In genomic region chr17:69365049-69365448, GRCm38 (mm10) we compare ENCODE assay signal across 9 mouse cellular contexts. TPM values are rescaled to one million over a fixed set of nuclear protein-coding genes. Genes with fewer than 3 reads are reported as not detected.
A peak's percentile ranks its signal among the peaks of the same experiment; 100 is the strongest.
DNase-seq lines count a peak whose midpoint lies in the region; ATAC-seq and TF ChIP-seq lines count a peak whose summit lies in the region.
"Had no signal": no experiment of that assay in that cellular context is flagged by ENCODE, and none has a peak within 500 bp of the region (broad histone marks: within the 10 kb centered on the region; RNA-seq: fewer than 3 reads in every experiment).

No protein-coding gene starts in this region.

- DNase-seq in forebrain, embryonic 14.5 days (ENCODE audit: low spot score): peak; percentile 20
- no peak for DNase-seq in lung, adult 2 months
- DNase-seq in lung, postnatal 25 days (ENCODE audit: low spot score): no peak

- no peaks in the 10 kb centered on the region for H3K4me1 ChIP-seq in forebrain, embryonic 14.5 days (ENCODE audit: control insufficient read depth, insufficient read depth, low read length)
- no peaks in the 10 kb centered on the region for H3K4me1 ChIP-seq in forebrain, embryonic 16.5 days (replicated peaks; ENCODE audit: control insufficient read depth, insufficient read depth, low read length)
- no peaks in the 10 kb centered on the region for H3K4me1 ChIP-seq in lung, adult 2 months (ENCODE audit: control insufficient read depth, insufficient read depth, low read length)
- H3K4me1 ChIP-seq in neural tube, embryonic 15.5 days: no peaks in the 10 kb centered on the region
- H3K4me1 ChIP-seq in midbrain, embryonic 13.5 days (replicated peaks): no peaks in the 10 kb centered on the region
- H3K4me1 ChIP-seq: limb, embryonic 12.5 days had no signal

- no peak overlapping the region for H3K4me3 ChIP-seq in forebrain, embryonic 14.5 days (ENCODE audit: low read depth, low read length)
- no peak overlapping the region for H3K4me3 ChIP-seq in forebrain, embryonic 16.5 days (replicated peaks; ENCODE audit: low read length)
- no peak overlapping the region for H3K4me3 ChIP-seq in lung, adult 2 months (replicated peaks; ENCODE audit: extremely low read depth, low read depth, low read length)
- no peak overlapping the region for H3K4me3 ChIP-seq in neural tube, embryonic 15.5 days (replicated peaks)
- no peak overlapping the region for H3K4me3 ChIP-seq in midbrain, embryonic 13.5 days (replicated peaks)
- H3K4me3 ChIP-seq: limb, embryonic 12.5 days had no signal

- no peak overlapping the region for H3K4me2 ChIP-seq in forebrain, embryonic 14.5 days (ENCODE audit: low read length)
- no peak overlapping the region for H3K4me2 ChIP-seq in forebrain, embryonic 16.5 days (ENCODE audit: low read length)
- no peak overlapping the region for H3K4me2 ChIP-seq in neural tube, embryonic 15.5 days
- H3K4me2 ChIP-seq in midbrain, embryonic 13.5 days (replicated peaks): no peak overlapping the region
- H3K4me2 ChIP-seq: limb, embryonic 12.5 days had no signal

- H3K9me3 ChIP-seq in forebrain, embryonic 14.5 days (replicated peaks; ENCODE audit: control insufficient read depth, low read length): no peaks in the 10 kb centered on the region
- H3K9me3 ChIP-seq in forebrain, embryonic 16.5 days (ENCODE audit: control insufficient read depth, low read length): no peaks in the 10 kb centered on the region
- no peaks in the 10 kb centered on the region for H3K9me3 ChIP-seq in neural tube, embryonic 15.5 days (replicated peaks)
- H3K9me3 ChIP-seq in midbrain, embryonic 13.5 days: no peaks in the 10 kb centered on the region
- H3K9me3 ChIP-seq: limb, embryonic 12.5 days had no signal

- no peaks in the 10 kb centered on the region for H3K36me3 ChIP-seq in forebrain, embryonic 14.5 days (ENCODE audit: control insufficient read depth, insufficient read depth, low read length)
- H3K36me3 ChIP-seq in forebrain, embryonic 16.5 days (ENCODE audit: control insufficient read depth, insufficient read depth): no peaks in the 10 kb centered on the region
- no peaks in the 10 kb centered on the region for H3K36me3 ChIP-seq in neural tube, embryonic 15.5 days
- no peaks in the 10 kb centered on the region for H3K36me3 ChIP-seq in midbrain, embryonic 13.5 days
- H3K36me3 ChIP-seq: limb, embryonic 12.5 days had no signal

- ATAC-seq in forebrain, embryonic 14.5 days: no peak
- no peak for ATAC-seq in forebrain, embryonic 16.5 days
- ATAC-seq in common myeloid progenitor, adult 5-6 weeks (replicated peaks; ENCODE audit: low read depth, poor library complexity, severe bottlenecking): peak; percentile 80
- ATAC-seq in monocyte, adult 5-6 weeks (replicated peaks; ENCODE audit: insufficient number of reproducible peaks, low FRiP score, low TSS enrichment, poor library complexity, severe bottlenecking): peak; percentile 53; the same call in 1 of the 2 replicates
- no peak for ATAC-seq in neural tube, embryonic 15.5 days (ENCODE audit: low FRiP score)
- ATAC-seq in midbrain, embryonic 13.5 days: no peak

- H3K9ac ChIP-seq in forebrain, embryonic 14.5 days (ENCODE audit: low read length): no peak overlapping the region
- no peak overlapping the region for H3K9ac ChIP-seq in forebrain, embryonic 16.5 days (replicated peaks; ENCODE audit: low read depth, low read length)
- H3K9ac ChIP-seq in neural tube, embryonic 15.5 days (replicated peaks): no peak overlapping the region
- H3K9ac ChIP-seq in midbrain, embryonic 13.5 days (replicated peaks): no peak overlapping the region
- H3K9ac ChIP-seq: limb, embryonic 12.5 days had no signal

- H3K27me3 ChIP-seq in forebrain, embryonic 14.5 days (replicated peaks; ENCODE audit: control insufficient read depth, insufficient read depth, low read length): no peaks in the 10 kb centered on the region
- H3K27me3 ChIP-seq in forebrain, embryonic 16.5 days (replicated peaks; ENCODE audit: control insufficient read depth, insufficient read depth, low read length): no peaks in the 10 kb centered on the region
- no peaks in the 10 kb centered on the region for H3K27me3 ChIP-seq in neural tube, embryonic 15.5 days (replicated peaks)
- no peaks in the 10 kb centered on the region for H3K27me3 ChIP-seq in midbrain, embryonic 13.5 days
- H3K27me3 ChIP-seq: limb, embryonic 12.5 days had no signal

- no peak for TF ChIP-seq POLR2A in lung, adult 2 months (IDR thresholded peaks at IDR 0.05; ENCODE audit: borderline replicate concordance, extremely low read depth, low read depth, low read length)

- no peak overlapping the region for H3K27ac ChIP-seq in forebrain, embryonic 14.5 days (ENCODE audit: low read depth, low read length)
- H3K27ac ChIP-seq in forebrain, embryonic 16.5 days (ENCODE audit: low read length): no peak overlapping the region
- no peak overlapping the region for H3K27ac ChIP-seq in neural tube, embryonic 15.5 days (replicated peaks)
- H3K27ac ChIP-seq in midbrain, embryonic 13.5 days: no peak overlapping the region
- H3K27ac ChIP-seq: limb, embryonic 12.5 days had no signal

- 81% methylated on average over 3 of the region's 3 CpGs for WGBS in forebrain, embryonic 14.5 days
- 88% methylated on average over 3 of the region's 3 CpGs for WGBS in forebrain, embryonic 16.5 days
- WGBS in lung, adult 2 months: 84% methylated on average over 3 of the region's 3 CpGs
- 88% methylated on average over 3 of the region's 3 CpGs for WGBS in neural tube, embryonic 15.5 days
- 82% methylated on average over 3 of the region's 3 CpGs for WGBS in midbrain, embryonic 13.5 days

- peak; percentile 53 for TF ChIP-seq CTCF in lung, adult 2 months (IDR thresholded peaks at IDR 0.05; ENCODE audit: insufficient read depth, low read length)

RNA-seq across cellular contexts. Expression of gene Zbtb14, which starts 17.8 kb away (rescaled TPM):
- 29.0 and 29.6 TPM in 2 replicates for polyA plus RNA-seq in forebrain, embryonic 14.5 days (2014; fragmentation: Nextera tagmentation; extraction: Ambion mirVana)
- polyA plus RNA-seq in forebrain, embryonic 16.5 days (2015; fragmentation: Nextera tagmentation; extraction: Ambion mirVana): 35.1 and 40.0 TPM in 2 replicates
- polyA plus RNA-seq in lung, adult 2 months (2012; rRNA removed): 4.8 and 7.4 TPM in 2 replicates
- 28.8 and 29.2 TPM in 2 replicates for total RNA-seq in common myeloid progenitor, adult 5-6 weeks (2017)
- 23.5 to 26.0 TPM (median 24.5 TPM) in 3 replicates for total RNA-seq in monocyte, adult 5-6 weeks (2017)
- 24.9 and 26.5 TPM in 2 replicates for polyA plus RNA-seq in neural tube, embryonic 15.5 days (2015; fragmentation: Nextera tagmentation; extraction: Ambion mirVana)
- polyA plus RNA-seq in midbrain, embryonic 13.5 days (2015; fragmentation: Nextera tagmentation; extraction: Ambion mirVana): 35.0 and 39.0 TPM in 2 replicates

Comparison
In these comparisons a context has a peak if more than half of its experiments do, and no peak if none do; other contexts are left out.
1. ATAC-seq: peak in common myeloid progenitor, adult 5-6 weeks (single experiment) and monocyte, adult 5-6 weeks (single experiment); none in forebrain, embryonic 14.5 days (single experiment), forebrain, embryonic 16.5 days (single experiment), neural tube, embryonic 15.5 days (single experiment) and midbrain, embryonic 13.5 days (single experiment).